Mouse (Mus musculus) hindbrain, embryonic 11.5 days (tissue): ENCODE data around the gene Znrf4. TPM values are rescaled to one million over a fixed set of nuclear protein-coding genes. Genes with fewer than 3 reads are reported as not detected.
A peak's percentile ranks its signal among the peaks of the same experiment; 100 is the strongest.

Experiments used
- ATAC-seq: fragments of 200-750 bp; cut with Nextera tagmentation; 2 replicates; pipeline ENCODE4 v1.8.0; 2017; ENCODE audit warnings: mild to moderate bottlenecking, moderate TSS enrichment, moderate library complexity; ENCODE audit not compliant: low FRiP score
- DNase-seq: peaks from one replicate; pipeline ENCODE4 v3.0.0-alpha.2; 2015; ENCODE audit warnings: low spot score
- H3K27ac ChIP-seq: fragments of 300-500 bp; sonication (generic); 2 replicates; pipeline ENCODE4 v1.5.1; 2014; ENCODE audit warnings: mild to moderate bottlenecking, low read depth, low read length
- H3K27me3 ChIP-seq: fragments of 300-500 bp; sonication (generic); 2 replicates; pipeline ENCODE4 v1.6.1; 2014; ENCODE audit warnings: mild to moderate bottlenecking, low read length, moderate library complexity, mixed read lengths; ENCODE audit not compliant: control insufficient read depth, insufficient read depth
- H3K36me3 ChIP-seq: fragments of 300-500 bp; sonication (generic); 2 replicates; pipeline ENCODE4 v1.6.1; 2014; ENCODE audit warnings: mild to moderate bottlenecking, low read length, moderate library complexity, mixed read lengths; ENCODE audit not compliant: control insufficient read depth, insufficient read depth
- H3K4me1 ChIP-seq: fragments of 300-500 bp; sonication (generic); replicated peaks from 2 replicates; pipeline ENCODE4 v1.6.1; 2014; ENCODE audit warnings: low read length, mixed read lengths; ENCODE audit not compliant: control insufficient read depth, insufficient read depth
- H3K4me2 ChIP-seq: fragments of 300-500 bp; sonication (generic); replicated peaks from 2 replicates; pipeline ENCODE4 v1.6.1; 2014; ENCODE audit warnings: mild to moderate bottlenecking, low read depth, low read length
- H3K4me3 ChIP-seq: fragments of 300-500 bp; sonication (generic); 2 replicates; pipeline ENCODE4 v1.5.1; 2014; ENCODE audit warnings: low read depth, low read length
- H3K9ac ChIP-seq: fragments of 300-500 bp; sonication (generic); 2 replicates; pipeline ENCODE4 v1.6.1; 2014; ENCODE audit warnings: low read depth, low read length
- H3K9me3 ChIP-seq: fragments of 300-500 bp; sonication (generic); 2 replicates; pipeline ENCODE4 v1.6.1; 2016; ENCODE audit warnings: low read length; ENCODE audit not compliant: control insufficient read depth
- WGBS: fragments of 180-500 bp; shearing (Covaris S2); extraction: QIAGEN DNeasy Blood & Tissue Kit; methylation state at CpG from one replicate; pipeline ENCODE4 v1.1.7; 2014; 5-methylcytosine and 5-hydroxymethylcytosine counted together
- polyA plus RNA-seq: library from polyadenylated mRNA; unstranded; fragments of >200 nt; fragmentation: Nextera tagmentation; extraction: Ambion mirVana; gene quantifications from 2 replicates; pipeline ENCODE4 v1.2.1, GENCODE M21; 2014

Gene Znrf4
- polyA plus RNA-seq, 1 experiment from 2014 or later, result not detected

- DNase-seq (peak; percentile 89), ATAC-seq (peak; percentile 91)
- peak overlapping the region; percentile 88 for H3K27ac ChIP-seq
- H3K9ac ChIP-seq, result no peak overlapping the region
- no peaks in the 10 kb centered on the region for H3K36me3 ChIP-seq
- H3K27me3 ChIP-seq, result no peaks in the 10 kb centered on the region
- WGBS, result 5% methylated on average over 12 of the region's 12 CpGs
- H3K4me3 ChIP-seq, result no peak overlapping the region
- H3K9me3 ChIP-seq, result peaks cover 1% of the 10 kb centered on the region
- 0 out of 2 replicates have a peak overlapping the region, but pooled peaks have one; percentile 11 for H3K4me2 ChIP-seq
- H3K4me1 ChIP-seq, result peaks cover 10% of the 10 kb centered on the region
Observed at GRCm38 (mm10) chr17:56488028-56488427, 24.2 kb downstream of the Znrf4 start.

- Histone ChIP-seq H3K4me3 (no peak overlapping the region), H3K27me3 (no peaks in the 10 kb centered on the region), H3K27ac (peak overlapping the region; percentile 88), H3K36me3 (no peaks in the 10 kb centered on the region), H3K9me3 (no peaks in the 10 kb centered on the region; the same call in 1 of the 2 replicates), H3K9ac (no peak overlapping the region), H3K4me1 (peaks cover 10% of the 10 kb centered on the region), H3K4me2 (peak overlapping the region; percentile 11)
- WGBS, result under 1% methylated on average over 6 of the region's 16 CpGs
- DNase-seq, result peak; percentile 79
- peak; percentile 91 for ATAC-seq
Observed at GRCm38 (mm10) chr17:56487441-56487888, 24.8 kb downstream of the Znrf4 start.

GRCm38 (mm10) chr17:56485926-56486325 lies 26.3 kb downstream of the Znrf4 start:
- 95% methylated on average over 9 of the region's 9 CpGs for WGBS
- ATAC-seq, result no peak
- no peak for DNase-seq
- no peaks in the 10 kb centered on the region for H3K27me3 ChIP-seq
- H3K4me1 ChIP-seq, result peaks cover 10% of the 10 kb centered on the region
- H3K4me3 ChIP-seq, result no peak overlapping the region
- H3K9me3 ChIP-seq, result no peaks in the 10 kb centered on the region
- H3K9ac ChIP-seq, result no peak overlapping the region
- no peak overlapping the region for H3K27ac ChIP-seq
- H3K4me2 ChIP-seq, result no peak overlapping the region
- H3K36me3 ChIP-seq, result no peaks in the 10 kb centered on the region

GRCm38 (mm10) chr17:56485118-56485517 lies 27.1 kb downstream of the Znrf4 start:
- no peak overlapping the region for H3K9ac ChIP-seq
- ATAC-seq (no peak), DNase-seq (no peak)
- 78% methylated on average over 9 of the region's 9 CpGs for WGBS
- H3K4me1 ChIP-seq, result peaks cover 10% of the 10 kb centered on the region
- H3K4me3 ChIP-seq, result no peak overlapping the region
- no peak overlapping the region for H3K27ac ChIP-seq
- no peaks in the 10 kb centered on the region for H3K27me3 ChIP-seq
- no peaks in the 10 kb centered on the region for H3K9me3 ChIP-seq
- no peaks in the 10 kb centered on the region for H3K36me3 ChIP-seq
- no peak overlapping the region for H3K4me2 ChIP-seq

- no peak for ATAC-seq
- H3K9me3 ChIP-seq, result no peaks in the 10 kb centered on the region
- WGBS, result 62% methylated on average over 1 of the region's 1 CpGs
Observed at GRCm38 (mm10) chr17:56482671-56483070, 29.6 kb downstream of the Znrf4 start.

GRCm38 (mm10) chr17:56479358-56479757 lies 32.9 kb downstream of the Znrf4 start:
- Histone ChIP-seq H3K9me3 (no peaks in the 10 kb centered on the region), H3K4me1 (peaks cover 1% of the 10 kb centered on the region), H3K27me3 (no peaks in the 10 kb centered on the region; the same call in 1 of the 2 replicates), H3K4me2 (no peak overlapping the region), H3K27ac (no peak overlapping the region), H3K4me3 (no peak overlapping the region), H3K9ac (no peak overlapping the region), H3K36me3 (no peaks in the 10 kb centered on the region)
- ATAC-seq (no peak), DNase-seq (peak; percentile 86)
- 17% methylated on average over 6 of the region's 6 CpGs for WGBS

More at GRCm38 (mm10) chr17:56482671-56483070, 29.6 kb downstream of the Znrf4 start:
- Histone ChIP-seq H3K4me1 (peaks cover 5% of the 10 kb centered on the region; the same call in 1 of the 2 replicates), H3K36me3 (no peaks in the 10 kb centered on the region), H3K27me3 (no peaks in the 10 kb centered on the region; the same call in 1 of the 2 replicates), H3K4me2 (no peak overlapping the region), H3K27ac (no peak overlapping the region), H3K4me3 (no peak overlapping the region), H3K9ac (no peak overlapping the region)
- no peak for DNase-seq

- Histone ChIP-seq H3K4me2 (no peak overlapping the region), H3K9me3 (no peaks in the 10 kb centered on the region), H3K27ac (no peak overlapping the region), H3K27me3 (peaks cover 2% of the 10 kb centered on the region), H3K4me3 (no peak overlapping the region), H3K9ac (no peak overlapping the region), H3K36me3 (no peaks in the 10 kb centered on the region), H3K4me1 (peaks cover 11% of the 10 kb centered on the region)
- ATAC-seq (no peak), DNase-seq (no peak)
- WGBS, result 62% methylated on average over 11 of the region's 11 CpGs
Observed at GRCm38 (mm10) chr17:56478191-56478611, 34.0 kb downstream of the Znrf4 start.

- peaks cover 20% of the 10 kb centered on the region for H3K4me1 ChIP-seq
- no peak overlapping the region for H3K27ac ChIP-seq
- no peak overlapping the region for H3K4me2 ChIP-seq
- H3K36me3 ChIP-seq, result no peaks in the 10 kb centered on the region
- peaks cover 2% of the 10 kb centered on the region for H3K27me3 ChIP-seq
- ATAC-seq, result no peak
- no peaks in the 10 kb centered on the region for H3K9me3 ChIP-seq
- H3K9ac ChIP-seq, result no peak overlapping the region
- no peak for DNase-seq
- WGBS, result 85% methylated on average over 19 of the region's 19 CpGs
- H3K4me3 ChIP-seq, result no peak overlapping the region; the same call in 1 of the 2 replicates
Observed at GRCm38 (mm10) chr17:56477191-56477818, 34.9 kb downstream of the Znrf4 start.

GRCm38 (mm10) chr17:56476402-56476752 lies 35.9 kb downstream of the Znrf4 start, which contains the start of gene Ptprs:
TSS of gene Ptprs (minus strand) at chr17:56476483.
- WGBS, result 2% methylated on average over 14 of the region's 27 CpGs
- Histone ChIP-seq H3K4me1 (peaks cover 23% of the 10 kb centered on the region), H3K9ac (peak within 1 kb of the TSS; percentile 87), H3K36me3 (no peaks in the 10 kb centered on the region), H3K4me2 (peak within 1 kb of the TSS; percentile 96), H3K9me3 (no peaks in the 10 kb centered on the region), H3K4me3 (peak within 1 kb of the TSS; percentile 84), H3K27ac (peak within 1 kb of the TSS; percentile 94), H3K27me3 (peaks cover 5% of the 10 kb centered on the region)
- DNase-seq (peak; percentile 98), ATAC-seq (peak; percentile 84)
